Mouse (Mus musculus): ENCODE measurements around the gene Mprip. TPM values are rescaled to one million over a fixed set of nuclear protein-coding genes. Genes with fewer than 3 reads are reported as not detected.
"Not testable (repeated sequence)": the region's sequence is repeated elsewhere in the genome, so short reads cannot be mapped to it uniquely, and the experiment has no call there.

Mprip gene
- 100 to 1,000 TPM; 220 to 241 TPM for total RNA-seq (2021)

DNA sequence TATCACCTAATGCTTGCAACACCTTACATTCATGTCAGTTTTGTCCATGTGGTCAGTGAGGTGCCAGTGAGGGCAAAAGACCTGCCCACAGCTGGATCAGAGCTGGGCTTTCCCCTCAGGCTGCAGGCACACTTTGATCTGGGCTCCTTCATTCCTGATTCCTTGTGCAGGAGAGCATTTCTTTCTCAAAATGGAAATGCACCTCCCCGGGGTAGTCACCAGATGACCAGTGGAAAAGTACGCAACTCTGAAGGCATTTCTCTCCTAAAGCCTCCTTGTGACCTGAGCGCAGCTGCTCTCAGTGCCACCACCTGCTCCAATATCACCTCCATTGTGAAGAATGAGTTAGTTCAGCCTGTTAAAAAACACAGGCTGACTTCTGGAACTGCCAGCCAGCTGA, at the start of gene Mprip:
TSS of gene Mprip (plus strand) at position 301 of the 400 bp plus-strand sequence.
- DNase-seq = no peak

DNA sequence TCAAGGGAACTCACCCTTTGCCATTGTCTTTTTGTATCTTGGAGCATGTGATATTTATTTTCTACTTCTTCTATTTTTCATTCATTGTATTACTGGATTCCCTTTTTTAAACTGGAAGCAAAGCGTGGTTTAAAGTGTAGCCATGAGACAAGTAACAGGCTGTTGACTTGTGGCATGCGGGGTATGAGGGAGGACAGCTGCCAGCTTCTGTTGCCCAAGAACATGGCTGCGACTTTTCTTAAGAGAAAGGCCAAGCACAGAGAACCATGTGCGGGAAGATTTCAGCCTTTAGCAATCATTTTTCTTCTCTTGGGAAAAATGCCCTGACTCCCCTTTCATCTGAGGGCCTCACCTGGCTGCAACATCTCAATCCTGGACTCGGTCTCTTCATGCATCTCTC, 49.5 kb upstream of the Mprip start:
- no peak for DNase-seq

DNA sequence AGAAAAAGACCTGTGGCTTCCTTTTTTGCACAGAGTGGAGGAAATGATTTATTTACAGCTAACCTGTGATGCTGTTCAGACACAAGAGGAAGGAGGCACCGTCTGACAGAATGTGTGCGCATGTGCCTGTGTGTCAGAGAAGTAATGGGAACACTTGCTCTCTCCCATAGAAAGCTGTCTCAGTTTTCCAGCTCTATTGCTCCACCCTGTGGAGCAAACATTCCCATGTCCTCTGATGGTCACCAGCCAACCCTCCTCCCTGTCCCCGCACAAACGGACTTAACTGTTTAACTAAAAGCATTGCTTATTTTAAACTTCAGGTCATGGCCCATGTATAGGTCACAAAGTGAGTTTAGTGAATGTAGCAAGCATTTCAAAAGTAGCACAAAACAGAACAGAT, 47.0 kb upstream of the Mprip start:
- peak; percentile 62 for DNase-seq

DNA sequence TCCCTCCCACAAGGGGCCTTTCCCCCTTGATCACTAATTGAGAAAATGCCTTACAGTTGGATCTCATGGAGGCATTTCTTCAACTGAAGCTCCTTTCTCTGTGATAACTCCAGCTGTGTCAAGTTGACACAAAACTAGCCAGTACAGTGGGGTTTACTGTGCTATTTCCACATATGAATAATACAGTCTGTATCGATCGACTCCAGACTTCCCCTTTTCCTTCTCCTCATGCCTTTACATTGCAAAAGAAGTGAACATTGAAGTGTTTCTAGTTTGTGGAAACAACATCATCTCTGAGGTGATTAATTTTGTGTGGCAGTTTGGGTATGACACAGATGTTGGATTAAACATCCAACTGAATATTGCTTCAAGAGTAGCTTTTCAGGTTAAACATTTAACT, 44.1 kb upstream of the Mprip start:
- DNase-seq = not testable (repeated sequence)

DNA sequence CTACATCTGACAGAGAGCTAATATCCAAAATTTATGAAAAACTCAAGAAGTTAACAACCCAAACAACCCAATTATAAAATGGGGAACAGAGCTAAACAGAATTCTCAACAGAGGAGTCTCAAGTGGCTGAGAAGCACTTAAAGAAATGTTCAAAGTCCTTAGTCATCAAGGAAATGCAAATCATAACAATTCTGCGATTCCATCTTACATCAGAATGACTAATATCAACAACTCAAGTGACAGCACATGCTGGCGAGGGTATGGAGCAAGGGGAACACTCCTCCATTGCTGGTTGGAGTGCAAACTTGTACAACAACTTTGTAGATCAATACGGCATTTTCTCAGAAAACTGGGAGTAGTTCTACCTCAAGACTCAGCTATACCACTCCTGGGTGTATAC, 38.9 kb upstream of the Mprip start:
- DNase-seq = no peak

DNA sequence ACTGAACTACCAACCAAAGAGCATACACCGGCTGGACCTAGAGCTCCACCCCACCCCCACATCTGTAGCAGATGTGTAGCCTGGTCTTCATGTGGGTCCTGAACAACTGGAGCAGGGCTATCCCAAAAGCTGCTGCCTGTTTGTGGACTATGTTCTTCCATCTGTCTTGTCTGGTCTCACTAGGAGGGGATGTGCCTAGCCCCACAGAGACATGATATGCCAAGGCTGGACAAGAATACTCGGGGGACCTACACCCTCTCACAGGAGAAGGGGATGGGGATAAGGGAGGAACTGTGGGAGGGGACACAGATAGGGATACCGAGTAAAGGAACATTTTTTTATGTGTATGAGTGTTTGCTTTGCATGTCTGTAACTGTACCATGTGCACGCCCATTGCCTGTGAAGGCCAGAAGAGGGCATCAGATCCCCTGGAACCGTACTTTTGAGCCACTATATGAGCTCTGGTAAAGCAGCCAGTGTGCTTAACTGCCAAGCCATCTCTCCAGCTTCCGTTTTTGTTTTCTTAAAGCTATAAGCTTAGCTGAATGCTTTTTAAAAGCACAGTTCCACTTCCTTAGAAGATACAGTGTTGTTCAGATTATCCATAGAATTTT, 37.0 kb upstream of the Mprip start:
- DNase-seq = peak; percentile 75

DNA sequence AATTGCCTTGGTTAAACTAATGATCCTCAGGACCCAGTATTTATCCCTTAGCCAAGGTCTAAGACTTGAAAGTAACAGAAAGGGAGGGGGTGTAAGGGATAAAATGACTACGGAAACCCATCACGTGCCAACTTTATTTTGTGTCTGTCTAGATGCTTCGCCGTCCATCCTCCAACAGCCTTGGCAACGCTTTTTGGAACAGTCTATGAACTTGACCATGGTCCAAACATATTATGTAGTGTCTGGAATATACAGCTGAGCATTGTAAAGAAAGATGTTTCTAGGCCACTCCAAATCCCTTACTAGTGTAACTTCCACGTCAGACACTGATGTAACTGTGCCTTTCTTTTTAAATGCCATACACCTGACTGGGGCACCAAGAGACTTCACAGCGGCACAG, 34.9 kb upstream of the Mprip start:
- DNase-seq = no peak

DNA sequence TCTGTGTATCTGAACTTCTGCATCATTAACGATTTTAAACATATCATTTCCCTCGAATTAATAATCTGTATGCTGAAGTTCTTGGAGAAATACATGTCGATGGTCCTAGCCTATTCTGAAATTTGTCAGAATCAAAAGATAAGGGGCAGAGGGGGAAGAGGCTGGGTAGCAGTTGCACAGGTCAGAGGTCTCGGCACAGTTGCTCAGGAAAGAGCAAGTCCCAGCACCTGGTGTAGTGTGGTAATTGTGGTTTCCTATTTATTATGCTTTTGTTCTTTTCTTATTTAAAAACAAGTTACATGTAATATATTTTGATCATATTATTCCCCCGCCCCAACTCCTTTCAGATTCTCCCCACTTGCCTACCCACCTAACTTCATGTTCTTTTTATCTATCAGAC, 32.9 kb upstream of the Mprip start:
- DNase-seq = no peak

DNA sequence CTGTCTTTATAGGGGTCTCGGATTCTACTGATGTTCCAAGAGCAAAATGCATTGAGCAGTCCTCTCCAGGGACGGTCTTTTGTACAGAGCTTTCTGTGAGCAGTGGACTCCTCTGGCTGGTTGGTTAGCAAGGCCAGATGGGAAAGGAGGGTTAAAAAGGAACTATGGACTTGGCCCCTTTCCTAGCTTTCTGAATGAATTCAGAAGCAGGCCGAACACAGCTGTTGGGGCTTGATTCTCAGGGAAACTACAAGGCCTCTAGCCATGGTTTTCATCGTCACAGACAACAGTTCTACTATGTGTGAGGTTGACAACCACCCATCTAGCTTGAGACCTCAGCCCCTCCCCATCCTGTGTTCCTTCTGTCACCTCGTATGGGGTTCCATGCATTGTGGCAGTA, 31.2 kb upstream of the Mprip start:
- no peak for DNase-seq

DNA sequence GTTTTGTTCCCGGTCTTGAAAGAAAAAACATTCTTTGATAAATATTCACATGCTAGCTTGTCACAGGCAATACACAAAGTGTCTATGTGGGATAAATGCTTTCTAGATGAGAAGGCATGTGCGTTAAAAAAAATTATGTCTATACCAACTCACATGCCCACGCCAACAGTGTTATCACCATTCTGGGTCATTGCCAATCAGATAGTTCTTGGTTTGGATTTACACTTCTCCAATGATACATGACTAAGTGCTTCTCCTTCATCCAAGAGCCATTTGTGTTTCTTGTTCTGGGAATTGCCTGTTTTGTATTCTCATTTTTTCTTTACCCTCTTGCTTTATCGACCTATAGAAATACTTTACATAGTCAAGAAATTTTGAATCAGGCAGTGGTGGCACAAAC, 29.1 kb upstream of the Mprip start:
- DNase-seq = no peak

DNA sequence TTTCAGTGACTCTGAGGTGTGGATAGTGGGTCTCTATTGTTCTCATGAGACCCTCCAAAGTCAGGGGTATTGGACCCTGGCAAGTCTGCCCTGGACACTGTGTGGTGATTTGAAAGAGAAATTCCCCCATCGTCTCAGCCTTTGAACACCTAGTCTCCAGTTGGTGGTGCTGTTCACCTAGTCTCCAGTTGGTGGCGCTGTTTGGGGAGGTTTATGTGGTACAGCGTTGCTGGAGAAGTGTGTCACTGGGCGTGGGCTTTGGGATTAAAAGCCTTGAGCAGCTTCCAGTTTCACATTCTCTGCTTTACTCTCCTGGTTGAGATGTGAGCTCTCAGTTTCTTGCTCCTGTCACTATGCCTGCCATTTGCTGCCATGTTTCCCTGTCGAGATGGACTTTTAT, 28.1 kb upstream of the Mprip start:
- peak; percentile 70 for DNase-seq

DNA sequence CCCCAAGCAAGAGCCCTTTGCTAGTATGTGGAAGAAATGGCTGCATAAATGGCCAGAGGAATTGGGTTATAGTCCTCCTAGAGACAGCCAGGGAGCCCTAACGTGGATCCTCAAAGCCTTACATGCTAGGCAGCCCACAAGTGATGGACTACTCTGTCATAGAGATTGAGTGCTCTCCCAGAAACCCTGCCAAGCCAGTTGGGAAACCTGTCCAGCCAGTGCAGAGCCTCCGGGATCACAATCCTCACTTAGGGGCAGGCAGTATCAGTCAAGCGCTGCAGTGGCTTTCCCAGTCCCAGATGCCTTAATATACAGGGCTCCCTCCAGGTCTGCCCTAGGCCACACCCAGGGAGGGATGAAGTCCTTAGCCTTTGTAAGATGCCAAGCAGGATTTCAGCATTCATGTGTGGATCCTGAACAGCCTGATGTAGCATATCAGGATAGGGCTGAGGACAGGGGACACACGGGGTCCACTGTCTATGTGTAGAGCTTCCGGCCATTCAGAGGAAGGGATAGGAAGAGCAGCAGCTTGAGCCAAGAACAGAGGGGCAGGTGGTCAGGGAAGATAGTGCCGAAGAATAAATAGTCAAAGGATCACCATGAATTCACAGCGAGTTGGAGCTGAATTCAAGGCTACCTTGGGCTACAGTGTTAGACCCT, 27.0 kb upstream of the Mprip start:
- DNase-seq = no peak

DNA sequence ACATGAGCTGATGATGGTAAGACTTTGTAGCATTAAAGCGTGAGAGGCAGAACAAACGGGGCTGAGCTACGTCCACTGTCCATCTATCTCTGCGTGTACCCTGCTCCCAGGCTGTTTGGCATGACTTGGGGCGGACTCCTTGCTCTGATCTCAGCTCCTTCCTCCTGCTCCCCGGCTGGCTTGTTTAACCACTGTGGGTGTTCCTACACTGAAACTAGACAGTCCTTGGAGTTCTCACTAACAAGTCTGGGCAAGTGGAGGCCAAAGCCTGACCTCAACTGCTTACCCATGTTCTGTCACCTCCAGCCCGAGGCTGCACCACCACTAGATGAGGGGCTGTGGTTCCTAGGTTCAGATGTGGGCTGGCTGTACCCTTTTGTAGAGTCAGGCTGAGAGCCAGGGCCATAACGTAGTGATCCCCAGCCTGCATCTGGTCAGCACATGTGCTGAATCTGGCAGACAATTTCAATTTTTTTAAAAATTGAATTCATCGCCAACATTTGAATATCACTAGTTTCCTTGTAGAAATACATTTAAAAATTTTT, 25.8 kb upstream of the Mprip start:
- DNase-seq = no peak

DNA sequence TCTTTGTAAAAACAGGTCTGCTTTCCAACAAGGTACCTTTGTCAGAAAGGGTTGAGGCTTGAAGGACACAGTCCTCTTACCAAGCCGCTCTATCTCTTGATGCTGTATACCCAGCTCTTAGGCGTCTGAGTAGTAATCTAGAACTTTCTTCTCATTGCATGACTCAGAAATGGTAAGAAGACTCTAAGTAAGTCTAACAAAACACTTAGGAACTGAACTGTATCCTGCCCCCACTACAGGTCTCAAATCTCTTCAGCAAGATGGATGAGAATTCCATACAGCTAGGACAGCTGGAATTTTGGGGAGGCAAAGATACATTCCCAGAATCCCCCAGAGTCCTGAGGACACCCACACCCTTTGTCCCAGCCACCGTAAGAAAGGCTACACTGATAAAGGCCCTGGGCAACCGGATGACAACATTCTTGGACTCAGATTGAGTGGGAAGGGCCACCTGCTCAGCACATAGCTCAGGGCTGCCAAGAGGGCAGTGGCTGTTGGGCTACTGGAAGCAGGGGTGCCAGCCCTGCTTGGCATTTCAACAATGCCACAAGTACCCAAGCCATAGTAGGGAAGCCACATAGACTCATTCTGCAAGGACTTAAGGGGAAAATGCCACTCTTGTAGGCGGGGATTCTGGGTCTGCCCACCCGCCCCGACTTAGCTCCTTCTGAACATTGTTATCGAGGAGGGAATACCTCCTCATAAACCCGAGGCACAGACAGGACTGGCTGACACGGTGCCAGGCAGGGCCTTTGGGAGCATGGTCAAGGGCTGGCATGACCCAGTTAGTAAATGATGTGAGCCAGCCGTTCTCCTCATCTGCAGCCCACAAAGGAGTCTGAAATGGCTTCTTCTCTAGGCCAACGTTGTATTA, 25.0 kb upstream of the Mprip start:
- no peak for DNase-seq

DNA sequence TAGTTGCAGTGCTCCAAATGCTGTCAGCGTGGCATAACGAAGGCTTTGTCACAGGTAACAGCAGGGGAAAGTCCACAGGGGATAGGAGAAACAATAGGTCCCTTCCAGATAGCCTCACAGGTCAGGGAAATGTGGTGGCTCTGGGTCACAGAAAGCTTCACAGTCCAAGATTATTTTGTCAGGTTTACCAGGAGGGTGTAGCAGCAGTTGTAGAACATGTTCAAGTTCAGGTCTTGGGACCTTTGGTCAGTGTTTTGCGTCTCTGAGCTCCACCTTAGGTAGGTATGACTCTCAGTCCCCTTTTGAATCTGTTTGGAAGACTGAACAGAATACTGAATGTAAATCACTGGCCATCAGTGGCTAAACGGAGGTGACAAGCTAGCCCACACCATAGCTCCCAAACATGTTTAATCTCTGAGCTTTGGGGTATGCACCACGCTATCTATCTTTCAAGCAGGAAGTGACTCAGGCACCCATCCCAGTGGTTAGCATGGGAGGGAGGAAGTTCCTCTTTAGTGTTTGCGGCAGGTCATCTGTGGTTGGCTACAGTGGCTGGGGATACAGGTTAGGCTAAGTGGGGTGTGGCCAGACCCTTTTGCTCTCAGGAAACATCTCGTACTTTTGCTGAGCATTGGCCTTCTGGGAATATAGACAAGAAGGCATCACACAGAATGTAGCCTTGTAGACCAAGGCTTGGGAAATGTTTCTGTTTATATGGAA, 24.2 kb upstream of the Mprip start:
- DNase-seq = no peak

DNA sequence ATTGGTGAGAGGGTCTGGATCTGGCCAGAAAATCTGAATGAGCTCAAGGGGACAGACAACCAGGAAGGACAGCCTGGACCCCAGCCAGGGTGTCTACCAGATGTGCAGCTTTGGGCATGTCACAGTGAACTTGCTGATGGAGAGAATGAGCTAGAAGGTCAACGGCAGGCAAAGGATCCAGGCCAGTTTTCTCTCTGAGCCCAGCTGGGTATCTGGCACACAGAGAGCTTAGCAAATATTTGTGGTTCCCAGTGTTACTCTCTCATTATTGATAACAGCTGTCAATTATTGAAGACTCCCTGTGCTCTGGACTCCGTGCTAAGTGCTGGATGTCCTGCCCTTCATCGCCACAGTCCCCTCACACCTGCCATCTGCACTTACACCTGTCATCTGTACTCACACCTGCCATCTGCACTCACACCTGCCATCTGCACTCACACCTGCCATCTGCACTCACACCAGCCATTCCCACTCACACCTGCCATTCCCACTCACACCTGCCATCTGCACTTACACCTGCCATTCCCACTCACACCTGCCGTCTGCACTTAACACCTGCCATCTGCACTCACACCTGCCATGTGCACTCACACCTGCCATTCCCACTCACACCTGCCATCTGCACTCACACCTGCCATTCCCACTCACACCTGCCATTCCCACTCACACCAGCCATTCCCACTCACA, 21.0 kb upstream of the Mprip start:
- no peak for DNase-seq

DNA sequence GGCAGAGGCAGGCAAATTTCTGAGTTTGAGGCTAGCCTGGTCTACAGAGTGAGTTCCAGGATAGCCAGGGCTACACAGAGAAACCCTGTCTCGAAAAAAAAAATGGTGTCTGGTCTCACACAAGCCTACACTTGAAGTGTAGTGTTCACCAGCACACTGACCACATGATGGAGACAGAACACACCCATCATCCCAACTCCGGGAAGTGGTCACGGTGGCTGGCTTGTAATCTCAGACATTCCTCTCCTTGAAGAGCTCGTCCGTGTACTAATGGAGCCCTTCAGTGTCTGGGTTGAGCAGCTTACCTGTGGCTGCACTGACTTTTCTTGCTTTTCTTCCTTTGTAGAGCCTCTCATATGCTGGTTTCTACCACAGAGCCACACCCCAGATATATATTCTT, 19.9 kb upstream of the Mprip start:
- DNase-seq = no peak

DNA sequence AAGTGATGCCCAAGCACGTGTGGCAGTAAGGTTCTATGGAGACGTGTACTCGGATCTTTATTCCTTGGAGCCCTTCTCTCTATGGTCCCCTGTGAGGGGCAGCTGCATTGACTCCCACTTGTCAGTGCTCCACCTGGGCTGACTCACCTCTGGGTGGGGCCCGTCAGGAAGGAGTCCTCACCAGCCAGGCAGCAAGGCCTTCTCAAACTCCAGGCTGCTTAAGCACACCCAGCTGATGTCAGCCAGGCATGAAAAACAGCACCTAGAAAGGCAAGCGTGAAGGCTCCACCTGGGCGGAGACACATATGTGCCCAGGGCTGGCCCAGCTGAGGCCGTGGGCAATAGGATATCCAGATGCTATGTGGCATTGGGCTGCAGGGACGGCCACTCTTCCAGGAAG, 18.7 kb upstream of the Mprip start:
- DNase-seq = no peak

DNA sequence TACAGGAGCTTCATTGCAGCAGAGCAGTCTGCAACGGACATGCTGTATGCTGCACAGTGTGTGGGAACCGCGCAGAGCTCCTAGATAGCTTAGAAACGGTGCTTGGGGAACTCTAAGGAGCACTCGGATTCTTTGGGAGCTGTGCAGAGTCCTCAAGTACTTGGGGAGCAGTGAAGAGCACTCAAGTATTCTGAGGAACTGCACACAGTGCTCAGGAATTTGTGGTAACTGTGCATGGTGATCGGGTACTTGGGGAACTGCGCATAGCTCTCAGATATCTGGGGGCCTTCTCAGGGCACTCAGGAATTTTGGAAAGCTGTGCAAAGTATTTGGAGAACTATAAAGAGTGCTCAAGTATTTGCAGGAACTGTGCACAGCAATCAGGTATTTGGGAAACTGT, 16.1 kb upstream of the Mprip start:
- DNase-seq = no peak

DNA sequence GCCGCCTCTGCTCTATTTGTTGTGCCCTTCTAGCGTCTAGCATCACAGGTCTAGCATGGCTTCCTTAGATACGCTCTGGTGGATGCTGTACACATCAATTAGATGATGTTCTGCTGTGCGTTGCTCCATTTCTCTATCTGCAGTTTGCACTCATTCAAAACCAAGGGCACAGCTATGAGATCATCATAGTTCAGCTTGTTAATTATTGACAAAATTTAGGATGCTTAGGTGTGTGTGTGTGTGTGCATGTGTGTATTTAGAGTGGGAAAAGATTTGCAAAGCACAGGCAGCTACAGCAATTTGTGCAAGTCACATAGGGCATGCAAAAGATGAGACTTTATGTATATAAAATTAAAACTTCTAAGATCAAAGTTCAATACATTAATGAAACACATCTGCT, 12.0 kb upstream of the Mprip start:
- no peak for DNase-seq

DNA sequence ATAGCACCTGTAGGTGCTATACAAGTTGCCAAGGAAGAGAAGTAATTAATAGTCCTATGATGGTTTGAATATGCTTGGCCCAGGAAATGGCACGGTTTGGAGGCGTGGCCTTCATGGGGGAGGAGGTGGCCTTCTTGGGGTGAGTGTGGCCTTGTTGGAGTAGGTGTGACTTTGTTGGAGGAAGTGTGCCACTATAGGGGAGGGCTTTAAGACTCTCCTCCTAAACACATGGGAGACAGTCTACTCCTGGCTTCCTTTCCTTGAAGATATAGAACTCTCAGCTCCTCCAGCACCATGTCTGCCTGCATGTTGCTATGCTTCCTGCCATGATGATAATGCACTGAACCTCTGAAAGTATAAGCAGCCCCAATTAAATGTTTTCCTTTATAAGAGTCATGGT, 8.1 kb upstream of the Mprip start:
- no peak for DNase-seq

DNA sequence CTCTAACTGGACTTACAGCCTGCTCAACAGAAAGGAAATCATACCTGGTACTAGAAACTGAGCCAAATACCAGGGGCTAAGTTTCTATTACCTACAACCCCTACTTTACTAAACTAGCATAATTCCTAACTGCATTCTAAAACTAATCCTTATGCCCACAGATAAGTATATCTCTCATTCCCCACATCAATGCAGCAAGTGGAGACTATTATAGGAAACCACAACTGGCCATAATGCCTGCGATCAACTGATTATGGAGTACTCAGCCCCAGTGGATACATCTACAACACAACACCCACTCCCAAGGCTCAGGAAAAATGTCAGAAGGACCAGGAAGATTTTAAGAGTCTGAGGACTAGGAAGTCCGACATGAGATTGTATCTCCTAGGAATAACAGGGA, 7.6 kb upstream of the Mprip start:
- DNase-seq = no peak
